In genomic region chr4:46773243-46773642, GRCm38 (mm10) we compare ENCODE assay signal across 20 mouse cellular contexts.
DNase-seq lines count a peak whose midpoint lies in the region; ATAC-seq and TF ChIP-seq lines count a peak whose summit lies in the region.
"Had no signal": no experiment of that assay in that cellular context is flagged by ENCODE, and none has a peak within 500 bp of the region (broad histone marks: within the 10 kb centered on the region; RNA-seq: fewer than 3 reads in every experiment).

No protein-coding gene starts in this region.

- no peak for DNase-seq in lung, postnatal 0 days (ENCODE audit: low spot score)
- DNase-seq in lung, adult 18-20 months = no peak
- DNase-seq in Patski (ENCODE audit: low read depth, low spot score) = no peak
- no peak for DNase-seq in gastrocnemius, adult 18-20 months (ENCODE audit: low spot score)
- DNase-seq in heart, postnatal 4 days = no peak
- DNase-seq: adrenal gland, postnatal 14 days; B cell, adult 2 months; cerebellum, postnatal 25 days; gastrocnemius, postnatal 10 days; heart, adult 2 months; kidney, postnatal 14 days; layer of hippocampus, adult 9-11 months; lung, postnatal 10 days; right cerebral cortex, postnatal 14 days had no signal

- no peak for TF ChIP-seq POLR2A in embryonic fibroblast, embryonic 13.5 days (IDR thresholded peaks at IDR 0.05; ENCODE audit: low read depth, low read length)

- POLR2A ChIA-PET in Patski (lab: Charles Lee) = interaction anchor here (0.6 to 0.7 kb wide), 2 partner anchors 13 to 21 kb away, joined by 3 read pairs; no protein-coding TSS in a partner anchor

- TF ChIP-seq CTCF in intestine, postnatal 0 days (IDR thresholded peaks at IDR 0.05; ENCODE audit: low read depth) = peak; percentile 54
- peak; percentile 32 for TF ChIP-seq CTCF in lung, postnatal 0 days (IDR thresholded peaks at IDR 0.05)
- peak; percentile 19 for TF ChIP-seq CTCF in Patski (IDR thresholded peaks at IDR 0.05)
- TF ChIP-seq CTCF in embryonic fibroblast, embryonic 13.5 days (IDR thresholded peaks at IDR 0.05; ENCODE audit: borderline replicate concordance, insufficient read depth, low read length) = 0 out of 2 replicates have a peak, but pooled peaks have one; percentile 3

- WGBS in intestine, postnatal 0 days = 85% methylated on average over 3 of the region's 3 CpGs
- WGBS in intestine, embryonic 16.5 days = 85% methylated on average over 3 of the region's 3 CpGs
- WGBS in lung, postnatal 0 days = 82% methylated on average over 3 of the region's 3 CpGs

- H3K4me3 ChIP-seq in intestine, postnatal 0 days (ENCODE audit: low read depth, low read length) = no peak overlapping the region
- no peak overlapping the region for H3K4me3 ChIP-seq in intestine, embryonic 16.5 days (ENCODE audit: low read length)
- no peak overlapping the region for H3K4me3 ChIP-seq in lung, postnatal 0 days (ENCODE audit: low read depth, low read length)
- H3K4me3 ChIP-seq in embryonic fibroblast, embryonic 13.5 days (ENCODE audit: insufficient read depth, low read length) = no peak overlapping the region
- H3K4me3 ChIP-seq: embryonic facial prominence, embryonic 10.5 days; heart, adult 2 months; megakaryocyte, embryonic 14.5 days; neural tube, embryonic 13.5 days had no signal

- CTCF ChIA-PET in Patski (lab: Charles Lee) = no interaction called here

- H3K36me3 ChIP-seq in intestine, postnatal 0 days (ENCODE audit: control insufficient read depth, insufficient read depth) = no peaks in the 10 kb centered on the region
- no peaks in the 10 kb centered on the region for H3K36me3 ChIP-seq in intestine, embryonic 16.5 days (ENCODE audit: control insufficient read depth, insufficient read depth, low read length)
- H3K36me3 ChIP-seq in lung, postnatal 0 days (ENCODE audit: insufficient read depth, low read length) = no peaks in the 10 kb centered on the region
- H3K36me3 ChIP-seq: embryonic facial prominence, embryonic 10.5 days; neural tube, embryonic 13.5 days had no signal

- ATAC-seq in intestine, postnatal 0 days = no peak
- no peak for ATAC-seq in intestine, embryonic 16.5 days
- ATAC-seq in lung, postnatal 0 days = no peak
- ATAC-seq in Patski = no peak

- no peaks in the 10 kb centered on the region for H3K27me3 ChIP-seq in intestine, postnatal 0 days (replicated peaks; ENCODE audit: control insufficient read depth, insufficient read depth, low read length)
- H3K27me3 ChIP-seq in intestine, embryonic 16.5 days (replicated peaks; ENCODE audit: control insufficient read depth, insufficient read depth, low read length) = no peaks in the 10 kb centered on the region
- H3K27me3 ChIP-seq in lung, postnatal 0 days (replicated peaks; ENCODE audit: insufficient read depth, low read length) = no peaks in the 10 kb centered on the region
- H3K27me3 ChIP-seq in Patski = peaks cover 5% of the 10 kb centered on the region
- H3K27me3 ChIP-seq: neural tube, embryonic 13.5 days had no signal

- no peaks in the 10 kb centered on the region for H3K4me1 ChIP-seq in intestine, postnatal 0 days (replicated peaks; ENCODE audit: control insufficient read depth, insufficient read depth, low read length)
- H3K4me1 ChIP-seq in intestine, embryonic 16.5 days (ENCODE audit: control insufficient read depth, insufficient read depth, low read length) = no peaks in the 10 kb centered on the region
- H3K4me1 ChIP-seq in lung, postnatal 0 days (ENCODE audit: insufficient read depth, low read depth, low read length) = no peaks in the 10 kb centered on the region
- no peaks in the 10 kb centered on the region for H3K4me1 ChIP-seq in embryonic fibroblast, embryonic 13.5 days (ENCODE audit: control insufficient read depth, insufficient read depth, low read length)
- H3K4me1 ChIP-seq: megakaryocyte, embryonic 14.5 days had no signal

- no peak for TF ChIP-seq EP300 in lung, postnatal 0 days (IDR thresholded peaks at IDR 0.05)

- H3K9ac ChIP-seq in intestine, postnatal 0 days (ENCODE audit: low read depth, low read length) = no peak overlapping the region
- H3K9ac ChIP-seq in intestine, embryonic 16.5 days (ENCODE audit: low read depth, low read length) = no peak overlapping the region
- no peak overlapping the region for H3K9ac ChIP-seq in lung, postnatal 0 days (replicated peaks; ENCODE audit: low read depth)
- H3K9ac ChIP-seq: neural tube, embryonic 13.5 days had no signal

- in situ Hi-C loops in Patski (cut with MboI; ENCODE audit: low pct_unique_long_range_greater_than_20kb) = no loop called here

- no peak overlapping the region for H3K27ac ChIP-seq in intestine, postnatal 0 days (ENCODE audit: low read depth, low read length)
- no peak overlapping the region for H3K27ac ChIP-seq in intestine, embryonic 16.5 days (ENCODE audit: low read length)
- no peak overlapping the region for H3K27ac ChIP-seq in lung, postnatal 0 days (ENCODE audit: low read length)
- H3K27ac ChIP-seq in embryonic fibroblast, embryonic 13.5 days (ENCODE audit: insufficient read depth, low read length) = no peak overlapping the region
- H3K27ac ChIP-seq: embryonic facial prominence, embryonic 10.5 days; heart, adult 2 months; neural tube, embryonic 13.5 days had no signal

- no peak overlapping the region for H3K4me2 ChIP-seq in intestine, postnatal 0 days (replicated peaks; ENCODE audit: low read depth)
- no peak overlapping the region for H3K4me2 ChIP-seq in intestine, embryonic 16.5 days (ENCODE audit: low read depth, low read length)
- H3K4me2 ChIP-seq in lung, postnatal 0 days (replicated peaks; ENCODE audit: low read depth, low read length) = no peak overlapping the region
- H3K4me2 ChIP-seq: neural tube, embryonic 13.5 days had no signal

- no peaks in the 10 kb centered on the region for H3K9me3 ChIP-seq in intestine, postnatal 0 days (ENCODE audit: control insufficient read depth)
- no peaks in the 10 kb centered on the region for H3K9me3 ChIP-seq in intestine, embryonic 16.5 days (ENCODE audit: control insufficient read depth, low read length)
- no peaks in the 10 kb centered on the region for H3K9me3 ChIP-seq in lung, postnatal 0 days (ENCODE audit: low read length)
- H3K9me3 ChIP-seq: embryonic facial prominence, embryonic 10.5 days; neural tube, embryonic 13.5 days had no signal

Comparison
In these comparisons a context has a peak if more than half of its experiments do, and no peak if none do; other contexts are left out.
1. CTCF ChIP-seq: peak in every context shown above with its lines; median percentile 54 in intestine, postnatal 0 days; 32 in lung, postnatal 0 days; 19 in Patski; 3 in embryonic fibroblast, embryonic 13.5 days.